Comparison of ENCODE assay signal across 19 mouse cellular contexts in the genomic region with DNA sequence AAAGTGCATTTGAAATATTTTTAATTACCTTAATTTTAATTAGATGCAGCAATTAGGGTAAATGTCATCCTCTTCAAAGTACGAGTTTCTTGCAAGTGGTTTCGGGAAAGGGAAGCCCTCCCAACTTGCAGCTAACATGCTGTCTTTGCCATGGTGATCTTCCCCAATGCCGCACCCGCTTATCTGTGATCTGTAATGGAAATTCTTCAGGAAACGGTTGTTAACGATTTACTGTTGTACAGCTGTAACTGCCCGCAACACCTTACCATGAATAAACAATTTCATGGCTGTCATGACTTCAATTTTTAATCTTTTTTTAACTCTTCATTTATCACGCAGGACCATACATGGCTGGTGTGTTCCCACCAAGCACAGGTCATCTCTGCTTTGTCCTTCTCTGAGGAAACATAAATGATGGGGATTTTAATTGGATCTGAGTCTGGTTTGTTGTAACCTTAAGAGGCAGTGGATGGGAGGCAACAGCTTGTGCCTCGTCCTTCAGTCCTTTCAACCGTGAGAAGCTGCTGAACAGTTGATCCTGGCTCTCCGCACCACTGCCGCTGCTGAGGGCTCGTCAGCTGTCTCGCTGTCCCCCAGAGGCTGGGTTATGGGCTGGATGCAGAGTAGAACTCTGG. TPM values are rescaled to one million over a fixed set of nuclear protein-coding genes. Genes with fewer than 3 reads are reported as not detected.
DNase-seq lines count a peak whose midpoint lies in the region; ATAC-seq and TF ChIP-seq lines count a peak whose summit lies in the region.
"Had no signal": no experiment of that assay in that cellular context is flagged by ENCODE, and none has a peak within 500 bp of the region (broad histone marks: within the 10 kb centered on the region; RNA-seq: fewer than 3 reads in every experiment).

No protein-coding gene starts in this region.

- no peak overlapping the region for H3K4me2 ChIP-seq in embryonic facial prominence, embryonic 11.5 days (ENCODE audit: low read depth, low read length)
- no peak overlapping the region for H3K4me2 ChIP-seq in neural tube, embryonic 11.5 days (ENCODE audit: low read depth)
- no peak overlapping the region for H3K4me2 ChIP-seq in midbrain, embryonic 15.5 days
- H3K4me2 ChIP-seq: embryonic facial prominence, embryonic 15.5 days; limb, embryonic 12.5 days had no signal

- H3K9ac ChIP-seq in embryonic facial prominence, embryonic 11.5 days (replicated peaks; ENCODE audit: low read length): no peak overlapping the region
- H3K9ac ChIP-seq in neural tube, embryonic 11.5 days (ENCODE audit: low read length): no peak overlapping the region
- H3K9ac ChIP-seq in midbrain, embryonic 15.5 days: no peak overlapping the region
- H3K9ac ChIP-seq: embryonic facial prominence, embryonic 15.5 days; limb, embryonic 12.5 days; liver, postnatal 0 days had no signal

- WGBS in embryonic facial prominence, embryonic 11.5 days: 73% methylated on average over 14 of the region's 14 CpGs
- WGBS in embryonic facial prominence, embryonic 10.5 days: 78% methylated on average over 14 of the region's 14 CpGs
- WGBS in neural tube, embryonic 11.5 days: 50% methylated on average over 14 of the region's 14 CpGs
- WGBS in midbrain, embryonic 15.5 days: 26% methylated on average over 14 of the region's 14 CpGs

- TF ChIP-seq CTCF in gastrocnemius, adult 2 months (IDR thresholded peaks at IDR 0.05): no peak

- H3K4me3 ChIP-seq in embryonic facial prominence, embryonic 11.5 days (ENCODE audit: low read depth, low read length): no peak overlapping the region
- H3K4me3 ChIP-seq in embryonic facial prominence, embryonic 10.5 days: no peak overlapping the region
- no peak overlapping the region for H3K4me3 ChIP-seq in neural tube, embryonic 11.5 days (ENCODE audit: low read depth, low read length)
- no peak overlapping the region for H3K4me3 ChIP-seq in midbrain, embryonic 15.5 days
- H3K4me3 ChIP-seq in gastrocnemius, adult 2 months: no peak overlapping the region
- H3K4me3 ChIP-seq: embryonic facial prominence, embryonic 15.5 days; heart, adult 2 months; limb, embryonic 12.5 days had no signal

- intact Hi-C loops in gastrocnemius, adult 2 months (cut with DNase I): no loop called here

- no peak overlapping the region for H3K27ac ChIP-seq in embryonic facial prominence, embryonic 11.5 days (replicated peaks; ENCODE audit: low read depth, low read length)
- H3K27ac ChIP-seq in embryonic facial prominence, embryonic 10.5 days (replicated peaks): no peak overlapping the region
- no peak overlapping the region for H3K27ac ChIP-seq in neural tube, embryonic 11.5 days (ENCODE audit: low read depth, low read length)
- H3K27ac ChIP-seq in midbrain, embryonic 15.5 days: peak overlapping the region; percentile 68; the same call in 1 of the 2 replicates
- no peak overlapping the region for H3K27ac ChIP-seq in gastrocnemius, adult 2 months
- H3K27ac ChIP-seq: embryonic facial prominence, embryonic 15.5 days; heart, adult 2 months; limb, embryonic 12.5 days; macrophage had no signal

- no peaks in the 10 kb centered on the region for H3K4me1 ChIP-seq in embryonic facial prominence, embryonic 11.5 days (ENCODE audit: control insufficient read depth, insufficient read depth, low read length)
- H3K4me1 ChIP-seq in embryonic facial prominence, embryonic 10.5 days: peaks cover 16% of the 10 kb centered on the region
- 0 out of 2 replicates have a peak, but pooled peaks cover 7% of the 10 kb centered on the region for H3K4me1 ChIP-seq in neural tube, embryonic 11.5 days (ENCODE audit: control insufficient read depth, insufficient read depth, low read length)
- H3K4me1 ChIP-seq in midbrain, embryonic 15.5 days: peaks cover 24% of the 10 kb centered on the region
- H3K4me1 ChIP-seq: embryonic facial prominence, embryonic 15.5 days had no signal

- H3K9me3 ChIP-seq in embryonic facial prominence, embryonic 11.5 days (replicated peaks; ENCODE audit: control insufficient read depth, low read length): no peaks in the 10 kb centered on the region
- H3K9me3 ChIP-seq in embryonic facial prominence, embryonic 10.5 days: no peaks in the 10 kb centered on the region
- no peaks in the 10 kb centered on the region for H3K9me3 ChIP-seq in neural tube, embryonic 11.5 days (ENCODE audit: control insufficient read depth, low read length)
- H3K9me3 ChIP-seq in midbrain, embryonic 15.5 days: no peaks in the 10 kb centered on the region
- H3K9me3 ChIP-seq: embryonic facial prominence, embryonic 15.5 days; limb, embryonic 12.5 days had no signal

- DNase-seq in embryonic facial prominence, embryonic 11.5 days (ENCODE audit: low spot score): no peak
- no peak for DNase-seq in embryonic facial prominence, embryonic 10.5 days (ENCODE audit: low spot score)
- no peak for DNase-seq in neural tube, embryonic 11.5 days (ENCODE audit: low spot score)
- no peak for DNase-seq in neural tube, embryonic 10.5 days (ENCODE audit: extremely low spot score, low spot score)
- DNase-seq in spleen, postnatal 36 days (ENCODE audit: low spot score in 2 of 2): no peak
- DNase-seq in gastrocnemius, adult 2 months: no peak
- no peak for DNase-seq in cerebellum, postnatal 4 days (ENCODE audit: low spot score in 2 of 2)
- DNase-seq: B cell, adult 2 months; cerebellum, adult 11-12 months; heart, adult 2 months; heart, postnatal 36 days; kidney, postnatal 10 days; layer of hippocampus, postnatal 36 days; liver, postnatal 0 days; thymus, adult 2 months had no signal

- no peaks in the 10 kb centered on the region; the same call in 1 of the 2 replicates for H3K36me3 ChIP-seq in embryonic facial prominence, embryonic 11.5 days (replicated peaks; ENCODE audit: control insufficient read depth, insufficient read depth, low read depth, low read length)
- peaks cover 26% of the 10 kb centered on the region for H3K36me3 ChIP-seq in embryonic facial prominence, embryonic 10.5 days (replicated peaks)
- no peaks in the 10 kb centered on the region for H3K36me3 ChIP-seq in neural tube, embryonic 11.5 days (ENCODE audit: control insufficient read depth, insufficient read depth, low read length)
- H3K36me3 ChIP-seq in midbrain, embryonic 15.5 days (replicated peaks): no peaks in the 10 kb centered on the region

- ATAC-seq in embryonic facial prominence, embryonic 11.5 days (replicated peaks; ENCODE audit: insufficient number of reproducible peaks, low FRiP score, low TSS enrichment, low read depth): 0 out of 2 replicates have a peak, but pooled peaks have one; percentile 18
- ATAC-seq in neural tube, embryonic 11.5 days (ENCODE audit: insufficient read depth, low FRiP score, low TSS enrichment): peak; percentile 50
- ATAC-seq in midbrain, embryonic 15.5 days (replicated peaks): peak; percentile 48; the same call in 1 of the 2 replicates
- ATAC-seq: liver, postnatal 0 days had no signal

- H3K27me3 ChIP-seq in embryonic facial prominence, embryonic 11.5 days (ENCODE audit: control insufficient read depth, insufficient read depth, low read length): no peaks in the 10 kb centered on the region
- no peaks in the 10 kb centered on the region for H3K27me3 ChIP-seq in embryonic facial prominence, embryonic 10.5 days (replicated peaks; ENCODE audit: low read depth, poor library complexity, severe bottlenecking)
- H3K27me3 ChIP-seq in neural tube, embryonic 11.5 days (ENCODE audit: control insufficient read depth, insufficient read depth, low read length): no peaks in the 10 kb centered on the region; the same call in 1 of the 2 replicates
- no peaks in the 10 kb centered on the region for H3K27me3 ChIP-seq in midbrain, embryonic 15.5 days (replicated peaks)
- H3K27me3 ChIP-seq: embryonic facial prominence, embryonic 15.5 days; limb, embryonic 12.5 days had no signal

RNA-seq across cellular contexts. Expression of a gene that starts 54.4 kb away (rescaled TPM):
- 94.9 and 97.1 TPM in 2 replicates for polyA plus RNA-seq in embryonic facial prominence, embryonic 11.5 days (2014; fragmentation: Nextera tagmentation; extraction: Ambion mirVana)
- 93.8 and 98.1 TPM in 2 replicates for polyA plus RNA-seq in embryonic facial prominence, embryonic 10.5 days (2016; fragmentation: Nextera tagmentation; extraction: Ambion mirVana)
- polyA plus RNA-seq in neural tube, embryonic 11.5 days (2014; fragmentation: Nextera tagmentation; extraction: Ambion mirVana): 96.5 and 106 TPM in 2 replicates
- 68.0 and 68.2 TPM in 2 replicates for polyA plus RNA-seq in midbrain, embryonic 15.5 days (2015; fragmentation: Nextera tagmentation; extraction: Ambion mirVana)
- total RNA-seq in gastrocnemius, adult 2 months (2021): 1 to 10 TPM; 7.9 to 9.8 TPM
